Mouse (Mus musculus): ENCODE measurements around the gene Atp5b. TPM values are rescaled to one million over a fixed set of nuclear protein-coding genes. Genes with fewer than 3 reads are reported as not detected.

The Atp5b gene
- polyA plus RNA-seq (2012; rRNA removed) = 1,269 and 2,071 TPM in 2 replicates
- polyA plus RNA-seq (2014; fragmentation: Nextera tagmentation; extraction: Ambion mirVana) = 1,908 and 2,011 TPM in 2 replicates

- DNase-seq (ENCODE audit: low spot score) (peak; percentile 100), ATAC-seq (ENCODE audit: low FRiP score, low read depth) (peak; percentile 99)
- Histone ChIP-seq H3K36me3 (ENCODE audit: control insufficient read depth, insufficient read depth, low read length) (peaks cover 39% of the 10 kb centered on the region), H3K9ac (ENCODE audit: low read depth, low read length, severe bottlenecking) (peak within 1 kb of the TSS; percentile 96), H3K27me3 (ENCODE audit: control insufficient read depth, insufficient read depth, low read length) (no peaks in the 10 kb centered on the region), H3K4me3 (replicated peaks; ENCODE audit: low read length) (peak within 1 kb of the TSS; percentile 98), H3K4me2 (replicated peaks; ENCODE audit: low read depth, low read length, severe bottlenecking) (peak within 1 kb of the TSS; percentile 94), H3K9me3 (ENCODE audit: control insufficient read depth, low read length) (no peaks in the 10 kb centered on the region), H3K27ac (replicated peaks; ENCODE audit: low read depth, low read length) (peak within 1 kb of the TSS; percentile 82), H3K4me1 (ENCODE audit: control insufficient read depth, insufficient read depth, low read length) (peaks cover 7% of the 10 kb centered on the region)
- peak; percentile 92; the same call in 1 of the 2 replicates for TF ChIP-seq POLR2A (IDR thresholded peaks at IDR 0.05; ENCODE audit: borderline replicate concordance, extremely low read depth, insufficient read depth, insufficient read length)
- under 1% methylated on average over 30 of the region's 34 CpGs for WGBS
These were observed at the start of gene Atp5b for GRCm38 (mm10) chr10:128082880-128083421. Atp5b (plus strand) TSS chr10:128083273.

GRCm38 (mm10) chr10:128036746-128037425 is 46.2 kb upstream of the Atp5b start:
- peaks cover 26% of the 10 kb centered on the region for H3K4me1 ChIP-seq (ENCODE audit: control insufficient read depth, insufficient read depth, low read length)

GRCm38 (mm10) chr10:128037921-128038320 is 45.2 kb upstream of the Atp5b start:
- Histone ChIP-seq H3K4me2 (replicated peaks; ENCODE audit: low read depth, low read length, severe bottlenecking) (peak overlapping the region; percentile 21; the same call in 1 of the 2 replicates), H3K9ac (ENCODE audit: low read depth, low read length, severe bottlenecking) (no peak overlapping the region), H3K27ac (replicated peaks; ENCODE audit: low read depth, low read length) (no peak overlapping the region), H3K36me3 (ENCODE audit: control insufficient read depth, insufficient read depth, low read length) (peaks cover 45% of the 10 kb centered on the region), H3K4me1 (ENCODE audit: control insufficient read depth, insufficient read depth, low read length) (peaks cover 26% of the 10 kb centered on the region), H3K4me3 (replicated peaks; ENCODE audit: low read length) (peak overlapping the region; percentile 12; the same call in 1 of the 2 replicates), H3K9me3 (ENCODE audit: control insufficient read depth, low read length) (no peaks in the 10 kb centered on the region), H3K27me3 (ENCODE audit: control insufficient read depth, insufficient read depth, low read length) (no peaks in the 10 kb centered on the region)
- TF ChIP-seq POLR2A (IDR thresholded peaks at IDR 0.05; ENCODE audit: borderline replicate concordance, extremely low read depth, insufficient read depth, insufficient read length) = no peak
- no peak for DNase-seq (ENCODE audit: low spot score)
- 76% methylated on average over 3 of the region's 3 CpGs for WGBS
- ATAC-seq (ENCODE audit: low FRiP score, low read depth) = no peak

More at GRCm38 (mm10) chr10:128036746-128037425, 46.2 kb upstream of the Atp5b start:
- Histone ChIP-seq H3K9ac (ENCODE audit: low read depth, low read length, severe bottlenecking) (peak overlapping the region; percentile 99), H3K27ac (replicated peaks; ENCODE audit: low read depth, low read length) (peak overlapping the region; percentile 91), H3K36me3 (ENCODE audit: control insufficient read depth, insufficient read depth, low read length) (peaks cover 35% of the 10 kb centered on the region), H3K9me3 (ENCODE audit: control insufficient read depth, low read length) (no peaks in the 10 kb centered on the region), H3K4me2 (replicated peaks; ENCODE audit: low read depth, low read length, severe bottlenecking) (peak overlapping the region; percentile 68), H3K27me3 (ENCODE audit: control insufficient read depth, insufficient read depth, low read length) (no peaks in the 10 kb centered on the region), H3K4me3 (replicated peaks; ENCODE audit: low read length) (peak overlapping the region; percentile 97)
- ATAC-seq (ENCODE audit: low FRiP score, low read depth) (peak; percentile 19; the same call in 1 of the 2 replicates), DNase-seq (ENCODE audit: low spot score) (peak; percentile 70)
- TF ChIP-seq POLR2A (IDR thresholded peaks at IDR 0.05; ENCODE audit: borderline replicate concordance, extremely low read depth, insufficient read depth, insufficient read length) = no peak
- WGBS = 5% methylated on average over 10 of the region's 10 CpGs

- H3K4me2 ChIP-seq (replicated peaks; ENCODE audit: low read depth, low read length, severe bottlenecking) = no peak overlapping the region
- no peak overlapping the region for H3K27ac ChIP-seq (replicated peaks; ENCODE audit: low read depth, low read length)
- H3K27me3 ChIP-seq (ENCODE audit: control insufficient read depth, insufficient read depth, low read length) = no peaks in the 10 kb centered on the region
- H3K4me3 ChIP-seq (replicated peaks; ENCODE audit: low read length) = no peak overlapping the region
- ATAC-seq (ENCODE audit: low FRiP score, low read depth) = no peak
- H3K9me3 ChIP-seq (ENCODE audit: control insufficient read depth, low read length) = no peaks in the 10 kb centered on the region
- no peak for TF ChIP-seq POLR2A (IDR thresholded peaks at IDR 0.05; ENCODE audit: borderline replicate concordance, extremely low read depth, insufficient read depth, insufficient read length)
- no peak for DNase-seq (ENCODE audit: low spot score)
- H3K4me1 ChIP-seq (ENCODE audit: control insufficient read depth, insufficient read depth, low read length) = peaks cover 26% of the 10 kb centered on the region
- peaks cover 57% of the 10 kb centered on the region for H3K36me3 ChIP-seq (ENCODE audit: control insufficient read depth, insufficient read depth, low read length)
- peak overlapping the region; percentile 16; the same call in 1 of the 2 replicates for H3K9ac ChIP-seq (ENCODE audit: low read depth, low read length, severe bottlenecking)
- 44% methylated on average over 5 of the region's 5 CpGs for WGBS
These were observed 43.9 kb upstream of the Atp5b start for GRCm38 (mm10) chr10:128039167-128039566.

GRCm38 (mm10) chr10:128039858-128040257 is 43.2 kb upstream of the Atp5b start:
- peaks cover 64% of the 10 kb centered on the region for H3K36me3 ChIP-seq (ENCODE audit: control insufficient read depth, insufficient read depth, low read length)
- H3K4me1 ChIP-seq (ENCODE audit: control insufficient read depth, insufficient read depth, low read length) = peaks cover 22% of the 10 kb centered on the region

More at GRCm38 (mm10) chr10:128039858-128040257, 43.2 kb upstream of the Atp5b start:
- H3K27me3 ChIP-seq (ENCODE audit: control insufficient read depth, insufficient read depth, low read length) = no peaks in the 10 kb centered on the region
- H3K9me3 ChIP-seq (ENCODE audit: control insufficient read depth, low read length) = no peaks in the 10 kb centered on the region
- no peak for ATAC-seq (ENCODE audit: low FRiP score, low read depth)
- no peak overlapping the region for H3K27ac ChIP-seq (replicated peaks; ENCODE audit: low read depth, low read length)
- no peak overlapping the region for H3K4me3 ChIP-seq (replicated peaks; ENCODE audit: low read length)
- no peak for DNase-seq (ENCODE audit: low spot score)
- WGBS = 75% methylated on average over 3 of the region's 3 CpGs
- H3K9ac ChIP-seq (ENCODE audit: low read depth, low read length, severe bottlenecking) = no peak overlapping the region
- no peak overlapping the region for H3K4me2 ChIP-seq (replicated peaks; ENCODE audit: low read depth, low read length, severe bottlenecking)
- no peak for TF ChIP-seq POLR2A (IDR thresholded peaks at IDR 0.05; ENCODE audit: borderline replicate concordance, extremely low read depth, insufficient read depth, insufficient read length)

Data from limb, embryonic 14.5 days (tissue).